Mouse (Mus musculus) hindbrain, embryonic 12.5 days (tissue): Measurements from ENCODE around the gene Csnk1g2. TPM values are rescaled to one million over a fixed set of nuclear protein-coding genes. Genes with fewer than 3 reads are reported as not detected.
A peak's percentile ranks its signal among the peaks of the same experiment; 100 is the strongest.
"Not testable (repeated sequence)": the region's sequence is repeated elsewhere in the genome, so short reads cannot be mapped to it uniquely, and the experiment has no call there.

Experiments
- ATAC-seq: fragments of 200-750 bp; cut with Nextera tagmentation; 2 replicates; pipeline ENCODE4 v1.8.0; 2017; ENCODE audit warnings: moderate TSS enrichment; ENCODE audit not compliant: low FRiP score
- H3K27ac ChIP-seq: fragments of 300-500 bp; sonication (generic); 2 replicates; pipeline ENCODE4 v1.5.1; 2016; ENCODE audit warnings: mild to moderate bottlenecking
- H3K27me3 ChIP-seq: fragments of 300-500 bp; sonication (generic); 2 replicates; pipeline ENCODE4 v1.6.1; 2016; ENCODE audit warnings: mild to moderate bottlenecking
- H3K36me3 ChIP-seq: fragments of 300-500 bp; sonication (generic); 2 replicates; pipeline ENCODE4 v1.6.1; 2016; ENCODE audit warnings: mild to moderate bottlenecking
- H3K4me1 ChIP-seq: fragments of 300-500 bp; sonication (generic); 2 replicates; pipeline ENCODE4 v1.6.1; 2016
- H3K4me2 ChIP-seq: fragments of 300-500 bp; sonication (generic); replicated peaks from 2 replicates; pipeline ENCODE4 v1.6.1; 2016; ENCODE audit warnings: mild to moderate bottlenecking
- H3K4me3 ChIP-seq: fragments of 300-500 bp; sonication (generic); 2 replicates; pipeline ENCODE4 v1.5.1; 2016; ENCODE audit warnings: mild to moderate bottlenecking
- H3K9ac ChIP-seq: fragments of 300-500 bp; sonication (generic); 2 replicates; pipeline ENCODE4 v1.6.1; 2016; ENCODE audit warnings: mild to moderate bottlenecking, moderate library complexity
- H3K9me3 ChIP-seq: fragments of 300-500 bp; sonication (generic); replicated peaks from 2 replicates; pipeline ENCODE4 v1.6.1; 2016; ENCODE audit warnings: mild to moderate bottlenecking
- WGBS: fragments of 180-500 bp; shearing (Covaris S2); methylation state at CpG from one replicate; pipeline ENCODE4 v1.1.7; 2016; 5-methylcytosine and 5-hydroxymethylcytosine counted together
- polyA plus RNA-seq: library from polyadenylated mRNA; unstranded; fragments of >200 nt; fragmentation: Nextera tagmentation; extraction: Ambion mirVana; gene quantifications from 2 replicates; pipeline ENCODE4 v1.2.1, GENCODE M21; 2016

The Csnk1g2 gene
- polyA plus RNA-seq, 1 experiment from 2014 or later, result 192 TPM

GRCm38 (mm10) chr10:80604988-80605387 lies 17.6 kb upstream of the Csnk1g2 start:
- Histone ChIP-seq H3K9me3 (no peaks in the 10 kb centered on the region), H3K4me2 (no peak overlapping the region), H3K9ac (no peak overlapping the region), H3K4me3 (no peak overlapping the region), H3K27me3 (no peaks in the 10 kb centered on the region), H3K36me3 (peaks cover 39% of the 10 kb centered on the region), H3K27ac (no peak overlapping the region), H3K4me1 (peaks cover 20% of the 10 kb centered on the region)
- no peak for ATAC-seq
- WGBS, result 90% methylated on average over 2 of the region's 2 CpGs

- H3K9me3 ChIP-seq, H3K4me2 ChIP-seq, H3K9ac ChIP-seq, ATAC-seq, H3K27me3 ChIP-seq, H3K27ac ChIP-seq: not testable (repeated sequence)
- peaks cover 20% of the 10 kb centered on the region for H3K4me1 ChIP-seq
- WGBS, result 89% methylated on average over 4 of the region's 4 CpGs
- peak within 1 kb of the TSS; percentile 3; the same call in 1 of the 2 replicates for H3K4me3 ChIP-seq
- peaks cover 40% of the 10 kb centered on the region for H3K36me3 ChIP-seq
Observed at GRCm38 (mm10) chr10:80605721-80606120, 16.9 kb upstream of the Csnk1g2 start, which contains the start of gene Gm49322. Gm49322 (plus strand) TSS chr10:80606021.

GRCm38 (mm10) chr10:80606306-80606705 lies 16.3 kb upstream of the Csnk1g2 start:
- Histone ChIP-seq H3K4me3 (peak overlapping the region; percentile 3; the same call in 1 of the 2 replicates), H3K36me3 (peaks cover 40% of the 10 kb centered on the region)
- 93% methylated on average over 23 of the region's 23 CpGs for WGBS

GRCm38 (mm10) chr10:80606737-80607350 lies 15.8 kb upstream of the Csnk1g2 start:
- H3K27ac ChIP-seq, result no peak overlapping the region
- WGBS, result 94% methylated on average over 34 of the region's 34 CpGs
- no peak overlapping the region for H3K4me2 ChIP-seq
- H3K4me1 ChIP-seq, result peaks cover 20% of the 10 kb centered on the region
- peaks cover 41% of the 10 kb centered on the region for H3K36me3 ChIP-seq
- peak overlapping the region; percentile 3; the same call in 1 of the 2 replicates for H3K4me3 ChIP-seq
- no peaks in the 10 kb centered on the region for H3K9me3 ChIP-seq
- ATAC-seq, result no peak
- H3K27me3 ChIP-seq, result no peaks in the 10 kb centered on the region
- H3K9ac ChIP-seq, result no peak overlapping the region

More at GRCm38 (mm10) chr10:80606306-80606705, 16.3 kb upstream of the Csnk1g2 start:
- H3K9me3 ChIP-seq, result no peaks in the 10 kb centered on the region
- H3K27me3 ChIP-seq, result no peaks in the 10 kb centered on the region
- H3K9ac ChIP-seq, result no peak overlapping the region
- peaks cover 20% of the 10 kb centered on the region for H3K4me1 ChIP-seq
- H3K27ac ChIP-seq, result no peak overlapping the region
- no peak for ATAC-seq
- no peak overlapping the region for H3K4me2 ChIP-seq

GRCm38 (mm10) chr10:80608435-80608834 lies 14.2 kb upstream of the Csnk1g2 start:
- no peak for ATAC-seq
- H3K4me3 ChIP-seq, result no peak overlapping the region
- H3K4me2 ChIP-seq, result no peak overlapping the region
- no peaks in the 10 kb centered on the region for H3K27me3 ChIP-seq
- WGBS, result 93% methylated on average over 3 of the region's 3 CpGs
- peaks cover 51% of the 10 kb centered on the region for H3K36me3 ChIP-seq
- no peaks in the 10 kb centered on the region for H3K9me3 ChIP-seq
- peaks cover 14% of the 10 kb centered on the region for H3K4me1 ChIP-seq
- H3K27ac ChIP-seq, result no peak overlapping the region
- peak overlapping the region; percentile 14; the same call in 1 of the 2 replicates for H3K9ac ChIP-seq

GRCm38 (mm10) chr10:80609269-80609924 lies 13.2 kb upstream of the Csnk1g2 start:
- H3K4me2 ChIP-seq, result no peak overlapping the region
- H3K27me3 ChIP-seq, result no peaks in the 10 kb centered on the region
- no peak overlapping the region for H3K9ac ChIP-seq
- no peak overlapping the region for H3K4me3 ChIP-seq
- WGBS, result 88% methylated on average over 10 of the region's 10 CpGs
- H3K36me3 ChIP-seq, result peaks cover 59% of the 10 kb centered on the region
- H3K9me3 ChIP-seq, result no peaks in the 10 kb centered on the region
- no peak overlapping the region for H3K27ac ChIP-seq
- H3K4me1 ChIP-seq, result peaks cover 5% of the 10 kb centered on the region; the same call in 1 of the 2 replicates
- ATAC-seq, result no peak

- Histone ChIP-seq H3K4me2 (no peak overlapping the region), H3K4me1 (no peaks in the 10 kb centered on the region), H3K9ac (no peak overlapping the region; the same call in 1 of the 2 replicates), H3K27me3 (no peaks in the 10 kb centered on the region), H3K27ac (no peak overlapping the region), H3K9me3 (no peaks in the 10 kb centered on the region), H3K4me3 (no peak overlapping the region), H3K36me3 (peaks cover 68% of the 10 kb centered on the region)
- no peak for ATAC-seq
- WGBS, result 94% methylated on average over 9 of the region's 9 CpGs
Observed at GRCm38 (mm10) chr10:80610116-80610785, 12.4 kb upstream of the Csnk1g2 start.

GRCm38 (mm10) chr10:80611024-80611423 lies 11.6 kb upstream of the Csnk1g2 start:
- no peak overlapping the region for H3K9ac ChIP-seq
- no peak overlapping the region for H3K4me3 ChIP-seq
- no peak overlapping the region for H3K4me2 ChIP-seq
- 86% methylated on average over 4 of the region's 4 CpGs for WGBS
- peaks cover 76% of the 10 kb centered on the region for H3K36me3 ChIP-seq
- H3K27ac ChIP-seq, result no peak overlapping the region
- ATAC-seq, result no peak
- no peaks in the 10 kb centered on the region for H3K9me3 ChIP-seq
- H3K4me1 ChIP-seq, result no peaks in the 10 kb centered on the region
- no peaks in the 10 kb centered on the region for H3K27me3 ChIP-seq

GRCm38 (mm10) chr10:80611905-80612304 lies 10.7 kb upstream of the Csnk1g2 start:
- H3K4me1 ChIP-seq, result no peaks in the 10 kb centered on the region
- no peak overlapping the region for H3K4me2 ChIP-seq
- no peaks in the 10 kb centered on the region for H3K9me3 ChIP-seq
- no peak overlapping the region for H3K9ac ChIP-seq
- no peaks in the 10 kb centered on the region for H3K27me3 ChIP-seq
- H3K27ac ChIP-seq, result no peak overlapping the region
- peaks cover 73% of the 10 kb centered on the region for H3K36me3 ChIP-seq
- no peak for ATAC-seq
- WGBS, result 93% methylated on average over 3 of the region's 3 CpGs
- no peak overlapping the region for H3K4me3 ChIP-seq

- no peaks in the 10 kb centered on the region for H3K4me1 ChIP-seq
- no peak for ATAC-seq
- H3K9ac ChIP-seq, result no peak overlapping the region
- H3K27ac ChIP-seq, result no peak overlapping the region
- peaks cover 54% of the 10 kb centered on the region for H3K36me3 ChIP-seq
- 84% methylated on average over 3 of the region's 3 CpGs for WGBS
- no peak overlapping the region for H3K4me2 ChIP-seq
- no peaks in the 10 kb centered on the region for H3K27me3 ChIP-seq
- H3K4me3 ChIP-seq, result no peak overlapping the region
- H3K9me3 ChIP-seq, result no peaks in the 10 kb centered on the region
Observed at GRCm38 (mm10) chr10:80613821-80614220, 8.8 kb upstream of the Csnk1g2 start.

- no peak overlapping the region for H3K9ac ChIP-seq
- no peak for ATAC-seq
- no peak overlapping the region for H3K4me2 ChIP-seq
- no peaks in the 10 kb centered on the region for H3K27me3 ChIP-seq
- H3K4me3 ChIP-seq, result no peak overlapping the region
- H3K9me3 ChIP-seq, result no peaks in the 10 kb centered on the region
- no peak overlapping the region for H3K27ac ChIP-seq
- H3K36me3 ChIP-seq, result peaks cover 49% of the 10 kb centered on the region
- no peaks in the 10 kb centered on the region for H3K4me1 ChIP-seq
- WGBS, result 90% methylated on average over 6 of the region's 6 CpGs
Observed at GRCm38 (mm10) chr10:80614351-80614750, 8.3 kb upstream of the Csnk1g2 start.

- Histone ChIP-seq H3K9ac (no peak overlapping the region), H3K36me3 (peaks cover 33% of the 10 kb centered on the region), H3K27ac (no peak overlapping the region), H3K4me1 (peaks cover 9% of the 10 kb centered on the region), H3K4me2 (no peak overlapping the region), H3K9me3 (no peaks in the 10 kb centered on the region), H3K4me3 (no peak overlapping the region), H3K27me3 (no peaks in the 10 kb centered on the region)
- ATAC-seq, result no peak
- 80% methylated on average over 9 of the region's 9 CpGs for WGBS
Observed at GRCm38 (mm10) chr10:80618181-80618580, 4.5 kb upstream of the Csnk1g2 start.
